Mouse (Mus musculus) myocyte (in vitro differentiated cells): Measurements from ENCODE around the gene Fam160a1.

Source experiments
- CEBPB ChIP-seq: IDR thresholded peaks from 2 replicates; pipeline ENCODE4 v1.6.1; 2011; ENCODE audit warnings: mild to moderate bottlenecking, moderate library complexity; ENCODE audit not compliant: poor library complexity, insufficient read depth, severe bottlenecking
- E2F4 ChIP-seq: IDR thresholded peaks from one replicate; pipeline ENCODE4 v1.6.1; 2011; ENCODE audit warnings: mild to moderate bottlenecking, control low read depth, moderate library complexity; ENCODE audit not compliant: insufficient read depth
- MAX ChIP-seq: IDR thresholded peaks from one replicate; pipeline ENCODE4 v1.6.1; 2011; ENCODE audit warnings: low read depth, mild to moderate bottlenecking, control low read depth
- MYOD1 ChIP-seq, 3 experiments: IDR thresholded peaks; one replicate each; pipeline ENCODE4 v1.6.1; 2011; ENCODE audit warnings: control low read depth in 2 of 3, low read depth in 2 of 3, mild to moderate bottlenecking in 2 of 3, moderate library complexity in 1 of 3; ENCODE audit not compliant: insufficient read length in 2 of 3, control insufficient read depth in 1 of 3
- POLR2A ChIP-seq: IDR thresholded peaks from one replicate; pipeline ENCODE4 v1.6.1; 2011; ENCODE audit warnings: low read depth, mild to moderate bottlenecking, control low read depth, moderate library complexity; ENCODE audit not compliant: insufficient read length
- POLR2AphosphoS2 ChIP-seq: IDR thresholded peaks from one replicate; pipeline ENCODE4 v1.6.1; 2011; ENCODE audit warnings: low read depth, control low read depth; ENCODE audit not compliant: insufficient read length
- REST ChIP-seq: IDR thresholded peaks from one replicate; pipeline ENCODE4 v1.6.1; 2011; ENCODE audit warnings: mild to moderate bottlenecking, control low read depth, moderate library complexity; ENCODE audit not compliant: insufficient read depth, insufficient read length
- SRF ChIP-seq: IDR thresholded peaks from one replicate; pipeline ENCODE4 v1.6.1; 2011; ENCODE audit warnings: low read depth; ENCODE audit not compliant: control insufficient read depth, insufficient read length
- TCF12 ChIP-seq: IDR thresholded peaks from one replicate; pipeline ENCODE4 v1.6.1; 2011; ENCODE audit warnings: mild to moderate bottlenecking, control low read depth; ENCODE audit not compliant: poor library complexity, insufficient read depth, severe bottlenecking
- TCF3 ChIP-seq: IDR thresholded peaks from one replicate; pipeline ENCODE4 v1.6.1; 2011; ENCODE audit warnings: low read depth, control low read depth; ENCODE audit not compliant: insufficient read length
- USF1 ChIP-seq: IDR thresholded peaks from one replicate; pipeline ENCODE4 v1.6.1; 2011; ENCODE audit warnings: low read depth, mild to moderate bottlenecking, control low read depth, moderate library complexity

DNA sequence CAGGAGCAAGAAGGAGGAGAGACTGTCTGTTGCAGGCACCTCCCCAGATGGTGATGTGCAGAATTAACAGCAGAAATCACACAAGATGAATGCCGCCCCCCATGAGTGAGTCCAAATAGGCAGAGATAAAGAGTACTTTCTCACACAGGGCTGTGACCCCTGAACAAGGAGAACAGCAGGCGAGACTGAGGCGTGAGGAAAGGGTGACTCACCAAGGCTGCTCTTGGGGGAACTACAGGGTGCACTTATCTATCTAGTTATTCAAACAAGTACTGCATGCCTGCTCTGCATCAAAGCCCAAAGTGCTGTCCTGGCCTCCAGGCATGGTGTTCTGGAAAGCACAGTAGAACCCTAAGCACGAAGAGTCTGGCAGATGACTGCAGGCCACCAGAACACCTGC is 43.2 kb downstream of the Fam160a1 start:
- TF ChIP-seq MAX: no peak
- no peak for TF ChIP-seq POLR2AphosphoS2
- no peak for TF ChIP-seq POLR2A
- TF ChIP-seq E2F4: no peak
- TF ChIP-seq TCF3: no peak
- TF ChIP-seq CEBPB: no peak
- TF ChIP-seq USF1: no peak
- TF ChIP-seq MYOD1 (IDR thresholded peaks at IDR 0.05; ENCODE audit: control insufficient read depth in 1 of 3, insufficient read length in 2 of 3, low read depth in 2 of 3): no peak
- no peak for TF ChIP-seq TCF12
- TF ChIP-seq REST: no peak
- TF ChIP-seq SRF: no peak
